Mouse (Mus musculus): Measurements from ENCODE around the gene Macrod1.

- peak; percentile 88 for TF ChIP-seq POLR2A (IDR thresholded peaks at IDR 0.05; ENCODE audit: low read depth, low read length)
- TF ChIP-seq CTCF (conservative IDR thresholded peaks at IDR 0.05; ENCODE audit: insufficient read depth, insufficient read length, low read depth, low read length), result peak; percentile 48
Observed at GRCm38 (mm10) chr19:7057722-7058207, 1.2 kb downstream of the Macrod1 start.
